In genomic region chr2:34874271-34874670, GRCm38 (mm10) we compare ENCODE assay signal across 7 mouse cellular contexts. TPM values are rescaled to one million over a fixed set of nuclear protein-coding genes. Genes with fewer than 3 reads are reported as not detected.
DNase-seq lines count a peak whose midpoint lies in the region; ATAC-seq and TF ChIP-seq lines count a peak whose summit lies in the region.

TSS of gene Cutal (plus strand) at chr2:34874396.

- POLR2A ChIA-PET in Patski (lab: Charles Lee): interaction anchor here (0.6 to 1.3 kb wide), 2 partner anchors 23 to 47 kb away, joined by 3 read pairs; no protein-coding TSS in a partner anchor

- no peaks in the 10 kb centered on the region for H3K27me3 ChIP-seq in Patski
- H3K27me3 ChIP-seq in forebrain, embryonic 12.5 days: peaks cover 49% of the 10 kb centered on the region
- 0 out of 2 replicates have a peak, but pooled peaks cover 9% of the 10 kb centered on the region for H3K27me3 ChIP-seq in lung, embryonic 14.5 days (ENCODE audit: insufficient read depth, low read length)

- H3K27ac ChIP-seq in forebrain, embryonic 12.5 days: no peak within 1 kb of the TSS
- no peak within 1 kb of the TSS for H3K27ac ChIP-seq in lung, embryonic 14.5 days (ENCODE audit: low read depth)

- H3K9me3 ChIP-seq in forebrain, embryonic 12.5 days: no peaks in the 10 kb centered on the region
- no peaks in the 10 kb centered on the region for H3K9me3 ChIP-seq in lung, embryonic 14.5 days (ENCODE audit: low read depth, low read length)

- DNase-seq in Patski (ENCODE audit: low read depth, low spot score): no peak
- DNase-seq in kidney, adult 8-10 months: peak; percentile 81 to 83
- peak; percentile 15 for DNase-seq in lung, embryonic 14.5 days
- DNase-seq in testis, postnatal 14 days (ENCODE audit: low spot score): peak; percentile 24
- DNase-seq in thymus, postnatal 0 days (ENCODE audit: low spot score): no peak

- CTCF ChIA-PET in Patski (lab: Charles Lee): no interaction called here

- in situ Hi-C loops in Patski (cut with MboI; ENCODE audit: low pct_unique_long_range_greater_than_20kb): no loop called here

- 0 out of 2 replicates have a peak within 1 kb of the TSS, but pooled peaks have one; percentile 0 for H3K4me3 ChIP-seq in forebrain, embryonic 12.5 days (replicated peaks)
- H3K4me3 ChIP-seq in lung, embryonic 14.5 days (ENCODE audit: low read depth, low read length): peak within 1 kb of the TSS; percentile 8; the same call in 1 of the 2 replicates

- peak within 1 kb of the TSS; percentile 13 for H3K4me2 ChIP-seq in forebrain, embryonic 12.5 days
- peak within 1 kb of the TSS; percentile 49 for H3K4me2 ChIP-seq in lung, embryonic 14.5 days

- H3K4me1 ChIP-seq in forebrain, embryonic 12.5 days: peaks cover 21% of the 10 kb centered on the region
- peaks cover 8% of the 10 kb centered on the region; the same call in 1 of the 2 replicates for H3K4me1 ChIP-seq in lung, embryonic 14.5 days (ENCODE audit: insufficient read depth)

- peak; percentile 14 for ATAC-seq in Patski
- ATAC-seq in forebrain, embryonic 12.5 days (ENCODE audit: low FRiP score): no peak
- ATAC-seq in lung, embryonic 14.5 days (ENCODE audit: insufficient read depth): no peak
- ATAC-seq in megakaryocyte progenitor cell, adult 5-6 weeks (replicated peaks; ENCODE audit: poor library complexity): no peak

- 4% methylated on average over 14 of the region's 14 CpGs for WGBS in forebrain, embryonic 12.5 days
- WGBS in lung, embryonic 14.5 days: 5% methylated on average over 14 of the region's 14 CpGs

- no peak for TF ChIP-seq CTCF in Patski (IDR thresholded peaks at IDR 0.05)
- no peak for TF ChIP-seq CTCF in lung, embryonic 14.5 days (IDR thresholded peaks at IDR 0.05; ENCODE audit: low read depth)

- peak within 1 kb of the TSS; percentile 4; the same call in 1 of the 2 replicates for H3K9ac ChIP-seq in forebrain, embryonic 12.5 days
- H3K9ac ChIP-seq in lung, embryonic 14.5 days: no peak within 1 kb of the TSS

- H3K36me3 ChIP-seq in forebrain, embryonic 12.5 days (replicated peaks): no peaks in the 10 kb centered on the region
- no peaks in the 10 kb centered on the region for H3K36me3 ChIP-seq in lung, embryonic 14.5 days (ENCODE audit: insufficient read depth)

RNA-seq across cellular contexts. Expression of gene Cutal, which starts in this region (rescaled TPM):
- polyA plus RNA-seq in Patski (2021): 33.2 TPM
- not detected in 2 replicates for polyA plus RNA-seq in forebrain, embryonic 12.5 days (2016; fragmentation: Nextera tagmentation; extraction: Ambion mirVana)
- 0.57 and 0.64 TPM in 2 replicates for polyA plus RNA-seq in lung, embryonic 14.5 days (2014; fragmentation: Nextera tagmentation; extraction: Ambion mirVana)
- 0.30 and 0.62 TPM in 2 replicates for polyA plus RNA-seq in thymus, postnatal 0 days (2015; fragmentation: Nextera tagmentation; extraction: Ambion mirVana)
- not detected in 2 replicates for total RNA-seq in megakaryocyte progenitor cell, adult 5-6 weeks (2015)
- total RNA-seq in megakaryocyte progenitor cell, adult 5-6 weeks (2017): not detected in 2 replicates

Comparison
In these comparisons a context has a peak if more than half of its experiments do, and no peak if none do; other contexts are left out.
1. RNA of gene Cutal (polyA plus RNA-seq): 33.2 TPM in Patski (single experiment); 0.57 to 0.64 TPM in lung, embryonic 14.5 days, 0.30 to 0.62 TPM in thymus, postnatal 0 days and not detected in forebrain, embryonic 12.5 days; every median in the first group is over 10 times any median in the second.
2. Peak in DNase-seq, H3K4me3 ChIP-seq and H3K4me2 ChIP-seq in lung, embryonic 14.5 days; RNA of the gene not detected or under 1 TPM.
3. DNase-seq: peak in kidney, adult 8-10 months (2 of 2) and testis, postnatal 14 days (single experiment); none in Patski (single experiment) and thymus, postnatal 0 days (single experiment).